Mouse (Mus musculus): ENCODE measurements around the gene Copb2.

- TF ChIP-seq CTCF (IDR thresholded peaks at IDR 0.05; ENCODE audit: control insufficient read depth, insufficient read depth, insufficient read length) (no peak), USF1 (IDR thresholded peaks at IDR 0.05; ENCODE audit: low read depth) (no peak), CEBPB (IDR thresholded peaks at IDR 0.05; ENCODE audit: low read depth) (no peak), MYOD1 (IDR thresholded peaks at IDR 0.05; ENCODE audit: control insufficient read depth, insufficient read length, low read depth) (no peak), MAX (IDR thresholded peaks at IDR 0.05) (no peak), MYOG (IDR thresholded peaks at IDR 0.05; ENCODE audit: control insufficient read depth, extremely low read depth, insufficient read length) (no peak)
Observed at GRCm38 (mm10) chr9:98628480-98628879, 65.0 kb downstream of the Copb2 start.

Data from C2C12 (cell line).